Mouse (Mus musculus) kidney, adult 2 months (tissue): Measurements from ENCODE around the gene Neb. TPM values are rescaled to one million over a fixed set of nuclear protein-coding genes. Genes with fewer than 3 reads are reported as not detected.

Source experiments
- DNase-seq: peaks from one replicate; pipeline ENCODE4 v3.0.0; 2021
- H3K27ac ChIP-seq: fragments of 200-500 bp; 2 replicates; pipeline ENCODE4 v1.5.1; 2012; ENCODE audit warnings: low read depth, low read length, control low read depth, inconsistent platforms; ENCODE audit not compliant: insufficient read depth
- H3K27me3 ChIP-seq: fragments of 200-500 bp; replicated peaks from 2 replicates; pipeline ENCODE4 v1.6.1; 2012; ENCODE audit warnings: mild to moderate bottlenecking, moderate library complexity, low read length, inconsistent platforms; ENCODE audit not compliant: control insufficient read depth, insufficient read depth
- H3K36me3 ChIP-seq: fragments of 200-500 bp; 2 replicates; pipeline ENCODE4 v1.6.1; 2012; ENCODE audit warnings: mild to moderate bottlenecking, moderate library complexity, low read length, inconsistent platforms; ENCODE audit not compliant: control insufficient read depth, insufficient read depth
- H3K4me1 ChIP-seq: fragments of 200-500 bp; 2 replicates; pipeline ENCODE4 v1.6.1; 2011; ENCODE audit warnings: low read length; ENCODE audit not compliant: control insufficient read depth, insufficient read depth
- H3K4me3 ChIP-seq: fragments of 200-500 bp; 2 replicates; pipeline ENCODE4 v1.5.1; 2011; ENCODE audit warnings: mild to moderate bottlenecking, low read depth, low read length, control low read depth; ENCODE audit not compliant: insufficient read depth
- CTCF ChIP-seq: fragments of 200-500 bp; conservative IDR thresholded peaks from 2 replicates; pipeline ENCODE4 v1.5.1; 2011; ENCODE audit warnings: low read depth, mild to moderate bottlenecking, control low read depth, low read length, moderate library complexity, mixed read lengths; ENCODE audit not compliant: insufficient read depth, insufficient read length
- POLR2A ChIP-seq: fragments of 200-500 bp; IDR thresholded peaks from one replicate; pipeline ENCODE4 v1.6.1; 2011; ENCODE audit warnings: low read depth, low read length, control low read depth
- WGBS: fragments of 180-500 bp; shearing (Covaris S2); methylation state at CpG from one replicate; pipeline ENCODE4 v1.1.7; 2018; 5-methylcytosine and 5-hydroxymethylcytosine counted together
- polyA plus RNA-seq: library from polyadenylated mRNA; depleted of rRNA; stranded (reverse); fragments of >200 nt; gene quantifications from 2 replicates; pipeline ENCODE4 v1.2.3, GENCODE M21; 2012

Gene Neb
- polyA plus RNA-seq, 1 experiment = 5.9 TPM

- 84% methylated on average over 5 of the region's 5 CpGs for WGBS
- Histone ChIP-seq H3K27ac (no peak overlapping the region), H3K4me3 (no peak overlapping the region), H3K4me1 (no peaks in the 10 kb centered on the region), H3K27me3 (no peaks in the 10 kb centered on the region), H3K36me3 (peaks cover 2% of the 10 kb centered on the region; the same call in 1 of the 2 replicates)
- DNase-seq = no peak
- TF ChIP-seq POLR2A = no peak
- no peak for TF ChIP-seq CTCF
Observed at GRCm38 (mm10) chr2:52394529-52394928, 16.3 kb upstream of the Neb start.

- Histone ChIP-seq H3K4me1 (no peaks in the 10 kb centered on the region), H3K36me3 (no peaks in the 10 kb centered on the region), H3K4me3 (no peak overlapping the region), H3K27ac (no peak overlapping the region), H3K27me3 (no peaks in the 10 kb centered on the region)
- TF ChIP-seq CTCF (no peak), POLR2A (no peak)
- no peak for DNase-seq
- 81% methylated on average over 2 of the region's 2 CpGs for WGBS
Observed at GRCm38 (mm10) chr2:52390415-52390975, 12.2 kb upstream of the Neb start.

GRCm38 (mm10) chr2:52389975-52390374 is 11.7 kb upstream of the Neb start:
- WGBS = 58% methylated on average over 3 of the region's 3 CpGs
- no peak for DNase-seq
- Histone ChIP-seq H3K27me3 (no peaks in the 10 kb centered on the region), H3K4me3 (no peak overlapping the region), H3K27ac (no peak overlapping the region), H3K4me1 (no peaks in the 10 kb centered on the region), H3K36me3 (no peaks in the 10 kb centered on the region)
- no peak for TF ChIP-seq CTCF
- TF ChIP-seq POLR2A = no peak

GRCm38 (mm10) chr2:52386451-52386850 is 8.2 kb upstream of the Neb start:
- H3K4me1 ChIP-seq = no peaks in the 10 kb centered on the region
- TF ChIP-seq POLR2A = no peak
- no peak for TF ChIP-seq CTCF
- no peak overlapping the region for H3K4me3 ChIP-seq
- H3K27me3 ChIP-seq = no peaks in the 10 kb centered on the region
- H3K27ac ChIP-seq = no peak overlapping the region
- 82% methylated on average over 6 of the region's 6 CpGs for WGBS
- no peak for DNase-seq
- H3K36me3 ChIP-seq = no peaks in the 10 kb centered on the region

GRCm38 (mm10) chr2:52386037-52386436 is 7.8 kb upstream of the Neb start:
- Histone ChIP-seq H3K27ac (no peak overlapping the region), H3K4me3 (no peak overlapping the region), H3K36me3 (no peaks in the 10 kb centered on the region), H3K4me1 (no peaks in the 10 kb centered on the region), H3K27me3 (no peaks in the 10 kb centered on the region)
- WGBS = 44% methylated on average over 7 of the region's 7 CpGs
- TF ChIP-seq POLR2A = no peak
- no peak for TF ChIP-seq CTCF
- DNase-seq = no peak

GRCm38 (mm10) chr2:52378848-52379261 is 581 bp upstream of the Neb start:
- Histone ChIP-seq H3K36me3 (no peaks in the 10 kb centered on the region), H3K4me3 (no peak overlapping the region), H3K4me1 (no peaks in the 10 kb centered on the region), H3K27me3 (no peaks in the 10 kb centered on the region), H3K27ac (no peak overlapping the region)
- no peak for TF ChIP-seq CTCF
- no peak for TF ChIP-seq POLR2A
- DNase-seq = no peak
- 78% methylated on average over 10 of the region's 10 CpGs for WGBS

GRCm38 (mm10) chr2:52377706-52378447 is 397 bp downstream of the Neb start:
- 69% methylated on average over 13 of the region's 13 CpGs for WGBS
- no peak overlapping the region for H3K27ac ChIP-seq
- no peaks in the 10 kb centered on the region for H3K36me3 ChIP-seq
- H3K27me3 ChIP-seq = no peaks in the 10 kb centered on the region
- H3K4me1 ChIP-seq = no peaks in the 10 kb centered on the region
- TF ChIP-seq POLR2A (no peak), CTCF (no peak)
- DNase-seq = no peak
- H3K4me3 ChIP-seq = no peak overlapping the region
